Comparison of ENCODE assay signal across 8 mouse cellular contexts in genomic region chr7:128523962-128524581, GRCm38 (mm10). TPM values are rescaled to one million over a fixed set of nuclear protein-coding genes. Genes with fewer than 3 reads are reported as not detected.
DNase-seq lines count a peak whose midpoint lies in the region; ATAC-seq and TF ChIP-seq lines count a peak whose summit lies in the region.

No protein-coding gene starts in this region.

- peaks cover 49% of the 10 kb centered on the region for H3K4me1 ChIP-seq in G1E (ENCODE audit: insufficient read depth, low read depth, low read length)
- H3K4me1 ChIP-seq in brown adipose tissue, adult 24 weeks (ENCODE audit: control insufficient read depth, insufficient read depth, insufficient read length, low read length) = peaks cover 9% of the 10 kb centered on the region
- H3K4me1 ChIP-seq in forebrain, embryonic 10.5 days = peaks cover 38% of the 10 kb centered on the region

- WGBS in forebrain, embryonic 10.5 days = 1% methylated on average over 51 of the region's 51 CpGs
- WGBS in macrophage (ENCODE audit: missing documents) = 1% methylated on average over 48 of the region's 51 CpGs

- no peak for TF ChIP-seq CTCF in G1E (IDR thresholded peaks at IDR 0.05; ENCODE audit: low read depth, low read length)

- H3K27me3 ChIP-seq in G1E (ENCODE audit: insufficient read depth, low read length) = 0 out of 2 replicates have a peak, but pooled peaks cover 2% of the 10 kb centered on the region
- H3K27me3 ChIP-seq in forebrain, embryonic 10.5 days (ENCODE audit: poor library complexity, severe bottlenecking) = peaks cover 38% of the 10 kb centered on the region

- H3K4me3 ChIP-seq in G1E (ENCODE audit: low read depth, low read length) = peak overlapping the region; percentile 97
- H3K4me3 ChIP-seq in brown adipose tissue, adult 24 weeks (ENCODE audit: insufficient read depth, low read depth, low read length) = peak overlapping the region; percentile 99
- H3K4me3 ChIP-seq in forebrain, embryonic 10.5 days = peak overlapping the region; percentile 69
- H3K4me3 ChIP-seq in macrophage (ENCODE audit: inconsistent target) = peak overlapping the region; percentile 54

- H3K9me3 ChIP-seq in G1E (replicated peaks) = no peaks in the 10 kb centered on the region
- no peaks in the 10 kb centered on the region for H3K9me3 ChIP-seq in forebrain, embryonic 10.5 days

- intact Hi-C loops in heart, postnatal 14 days (cut with DNase I) = loop anchor here (2.0 to 5.0 kb wide), 3 partner anchors 15 to 88 kb away; partner anchors contain the start of gene Inpp5f

- peak overlapping the region; percentile 99 for H3K27ac ChIP-seq in brown adipose tissue, adult 24 weeks (replicated peaks; ENCODE audit: low read depth, low read length)
- H3K27ac ChIP-seq in forebrain, embryonic 10.5 days = peak overlapping the region; percentile 87
- peak overlapping the region; percentile 57 for H3K27ac ChIP-seq in macrophage

- H3K36me3 ChIP-seq in G1E (replicated peaks) (peaks cover 19% of the 10 kb centered on the region), macrophage (ENCODE audit: inconsistent target) (no peaks in the 10 kb centered on the region)
- H3K36me3 ChIP-seq in forebrain, embryonic 10.5 days (replicated peaks) = no peaks in the 10 kb centered on the region

- no peak for ATAC-seq in G1E (ENCODE audit: extremely low read depth, insufficient number of reproducible peaks, low FRiP score, poor library complexity, severe bottlenecking)

- DNase-seq in G1E (ENCODE audit: low spot score) = peak; percentile 62
- peak; percentile 60 for DNase-seq in forebrain, embryonic 10.5 days (ENCODE audit: extremely low spot score, low spot score)
- DNase-seq in heart, postnatal 14 days = peak; percentile 87 to 88
- peak; percentile 75 to 87 for DNase-seq in kidney, postnatal 36 days
- DNase-seq in retina, postnatal 1 day = peak; percentile 59
- peak; percentile 68 to 72 for DNase-seq in urinary bladder, postnatal 4 days (ENCODE audit: low spot score in 2 of 2)

- peaks cover 47% of the 10 kb centered on the region for H3K79me2 ChIP-seq in macrophage (ENCODE audit: inconsistent target)

RNA-seq across cellular contexts. Expression of gene Bag3, which starts 0.7 kb away (rescaled TPM):
- total RNA-seq in G1E (2014; fragmentation: Nextera tagmentation) = 17.7 and 20.9 TPM in 2 replicates
- total RNA-seq in G1E (2017) = 5.7 and 9.1 TPM in 2 replicates
- 107 and 121 TPM in 2 replicates for polyA plus RNA-seq in G1E (2012)
- polyA plus RNA-seq in brown adipose tissue, adult 24 weeks (2012; ENCODE audit: insufficient read depth, insufficient read length, missing spikeins) = 29.2 and 37.5 TPM in 2 replicates
- 6.2 and 8.1 TPM in 2 replicates for polyA plus RNA-seq in forebrain, embryonic 10.5 days (2016; fragmentation: Nextera tagmentation; extraction: Ambion mirVana)
- 100 to 1,000 TPM; 165 to 182 TPM for total RNA-seq in heart, postnatal 14 days (2021)
- total RNA-seq in macrophage (2018; cell fraction: chromatin; rRNA removed) = 10 to 100 TPM in 6 of 26 experiments, 1 to 10 TPM in 20; 4.2 to 16.7 (median 7.7) TPM
- total RNA-seq in macrophage (2018; cell fraction: cytosol; rRNA removed) = 10 to 100 TPM; 20.9 to 42.1 (median 31.0) TPM
- 10 to 100 TPM in 25 of 26 experiments, 1 to 10 TPM in 1; 8.2 to 29.9 (median 16.8) TPM for total RNA-seq in macrophage (2018; cell fraction: nucleus; rRNA removed)
- polyA plus RNA-seq in macrophage (2018) = 25.9 to 48.6 TPM (median 33.9 TPM) in 3 replicates
